Mouse (Mus musculus) liver, adult 2 months (tissue): ENCODE measurements around the gene Gadd45b. TPM values are rescaled to one million over a fixed set of nuclear protein-coding genes. Genes with fewer than 3 reads are reported as not detected.

ENCODE experiments used
- DNase-seq: peaks from one replicate; pipeline ENCODE4 v3.0.0-alpha.2; 2011; ENCODE audit warnings: low read depth, low spot score; ENCODE audit errors: extremely low read depth
- H3K27ac ChIP-seq: fragments of 200-500 bp; replicated peaks from 2 replicates; pipeline ENCODE4 v1.5.1; 2012; ENCODE audit warnings: low read depth, mild to moderate bottlenecking, control low read depth, inconsistent platforms, low read length; ENCODE audit not compliant: insufficient read depth
- H3K27me3 ChIP-seq: fragments of 200-500 bp; 2 replicates; pipeline ENCODE4 v1.6.1; 2012; ENCODE audit warnings: mild to moderate bottlenecking, moderate library complexity, low read length, inconsistent platforms; ENCODE audit not compliant: control insufficient read depth, insufficient read depth
- H3K36me3 ChIP-seq: fragments of 200-500 bp; 2 replicates; pipeline ENCODE4 v1.6.1; 2012; ENCODE audit warnings: low read length, inconsistent platforms; ENCODE audit not compliant: control insufficient read depth, insufficient read depth
- H3K4me1 ChIP-seq: fragments of 200-500 bp; 2 replicates; pipeline ENCODE4 v1.6.1; 2011; ENCODE audit warnings: low read length; ENCODE audit not compliant: control insufficient read depth, insufficient read depth
- H3K4me3 ChIP-seq: fragments of 200-500 bp; 2 replicates; pipeline ENCODE4 v1.5.1; 2011; ENCODE audit warnings: low read depth, mild to moderate bottlenecking, control low read depth, low read length, moderate library complexity; ENCODE audit not compliant: insufficient read depth
- H3K79me2 ChIP-seq: fragments of 200-500 bp; 2 replicates; pipeline ENCODE4 v1.6.1; 2012; ENCODE audit warnings: inconsistent platforms, mild to moderate bottlenecking, low read length, moderate library complexity; ENCODE audit not compliant: control insufficient read depth, insufficient read depth
- H3K9ac ChIP-seq: fragments of 200-500 bp; 2 replicates; pipeline ENCODE4 v1.6.1; 2012; ENCODE audit warnings: low read depth, mild to moderate bottlenecking, control low read depth, inconsistent platforms, low read length
- CTCF ChIP-seq: fragments of 200-500 bp; IDR thresholded peaks from 2 replicates; pipeline ENCODE4 v1.5.1; 2011; ENCODE audit warnings: low read depth, low read length, control low read depth
- POLR2A ChIP-seq: fragments of 200-500 bp; IDR thresholded peaks from 2 replicates; pipeline ENCODE4 v1.6.1; 2011; ENCODE audit warnings: low read length, control low read depth; ENCODE audit not compliant: insufficient read depth; ENCODE audit errors: extremely low read depth
- WGBS: fragments of 180-500 bp; shearing (Covaris S2); methylation state at CpG from one replicate; pipeline ENCODE4 v1.1.7; 2018; 5-methylcytosine and 5-hydroxymethylcytosine counted together
- polyA plus RNA-seq: library from polyadenylated mRNA; depleted of rRNA; stranded (reverse); fragments of >200 nt; gene quantifications from 2 replicates; pipeline ENCODE4 v1.2.3, GENCODE M21; 2012
- total RNA-seq: library from RNA; depleted of rRNA; stranded (reverse); fragments of >200 nt; gene quantifications from 2 replicates; pipeline ENCODE4 v1.2.3, GENCODE M21; 2014

The Gadd45b gene
- total and polyA plus RNA-seq, 2 experiments: 1.4 to 2.1 TPM

GRCm38 (mm10) chr10:80932700-80933420, 3.0 kb downstream of the Gadd45b start:
- WGBS: 4% methylated on average over 17 of the region's 17 CpGs
- no peak overlapping the region for H3K27ac ChIP-seq
- no peaks in the 10 kb centered on the region; the same call in 1 of the 2 replicates for H3K27me3 ChIP-seq
- H3K4me1 ChIP-seq: peaks cover 22% of the 10 kb centered on the region
- H3K4me3 ChIP-seq: no peak overlapping the region
- no peak for TF ChIP-seq POLR2A
- no peak for TF ChIP-seq CTCF
- no peaks in the 10 kb centered on the region for H3K79me2 ChIP-seq
- H3K36me3 ChIP-seq: no peaks in the 10 kb centered on the region
- H3K9ac ChIP-seq: 0 out of 2 replicates have a peak overlapping the region, but pooled peaks have one; percentile 7
- no peak for DNase-seq

- no peaks in the 10 kb centered on the region for H3K36me3 ChIP-seq
- H3K9ac ChIP-seq: no peak overlapping the region
- no peak overlapping the region for H3K27ac ChIP-seq
- no peak for TF ChIP-seq POLR2A
- no peak for TF ChIP-seq CTCF
- no peaks in the 10 kb centered on the region; the same call in 1 of the 2 replicates for H3K27me3 ChIP-seq
- no peaks in the 10 kb centered on the region for H3K79me2 ChIP-seq
- WGBS: 3% methylated on average over 21 of the region's 21 CpGs
- H3K4me1 ChIP-seq: peaks cover 22% of the 10 kb centered on the region
- no peak overlapping the region for H3K4me3 ChIP-seq
- peak; percentile 64 for DNase-seq
These were observed 3.6 kb downstream of the Gadd45b start for GRCm38 (mm10) chr10:80933421-80933979.

GRCm38 (mm10) chr10:80934136-80934985, 4.5 kb downstream of the Gadd45b start:
- Histone ChIP-seq H3K4me3 (no peak overlapping the region), H3K36me3 (no peaks in the 10 kb centered on the region), H3K27ac (no peak overlapping the region), H3K27me3 (no peaks in the 10 kb centered on the region; the same call in 1 of the 2 replicates), H3K4me1 (peaks cover 16% of the 10 kb centered on the region), H3K9ac (no peak overlapping the region), H3K79me2 (no peaks in the 10 kb centered on the region)
- no peak for DNase-seq
- WGBS: 63% methylated on average over 14 of the region's 14 CpGs
- TF ChIP-seq POLR2A (no peak), CTCF (no peak)

GRCm38 (mm10) chr10:80935241-80935640, 5.4 kb downstream of the Gadd45b start:
- H3K4me1 ChIP-seq: peaks cover 19% of the 10 kb centered on the region
- no peaks in the 10 kb centered on the region for H3K36me3 ChIP-seq
- no peaks in the 10 kb centered on the region for H3K79me2 ChIP-seq
- H3K27ac ChIP-seq: no peak overlapping the region
- H3K4me3 ChIP-seq: no peak overlapping the region
- no peaks in the 10 kb centered on the region; the same call in 1 of the 2 replicates for H3K27me3 ChIP-seq
- no peak overlapping the region for H3K9ac ChIP-seq
- DNase-seq: no peak
- no peak for TF ChIP-seq CTCF
- no peak for TF ChIP-seq POLR2A
- 56% methylated on average over 3 of the region's 3 CpGs for WGBS

GRCm38 (mm10) chr10:80935698-80936097, 5.8 kb downstream of the Gadd45b start:
- H3K36me3 ChIP-seq: no peaks in the 10 kb centered on the region
- no peak overlapping the region for H3K27ac ChIP-seq
- no peak for DNase-seq
- WGBS: 20% methylated on average over 17 of the region's 17 CpGs
- no peak overlapping the region for H3K9ac ChIP-seq
- H3K79me2 ChIP-seq: no peaks in the 10 kb centered on the region
- peaks cover 21% of the 10 kb centered on the region for H3K4me1 ChIP-seq
- no peak overlapping the region for H3K4me3 ChIP-seq
- no peaks in the 10 kb centered on the region; the same call in 1 of the 2 replicates for H3K27me3 ChIP-seq
- TF ChIP-seq POLR2A (no peak), CTCF (no peak)
